ENCODE assay signal across 20 mouse cellular contexts in genomic region chr9:8157011-8157410, GRCm38 (mm10). TPM values are rescaled to one million over a fixed set of nuclear protein-coding genes. Genes with fewer than 3 reads are reported as not detected.
DNase-seq lines count a peak whose midpoint lies in the region; ATAC-seq lines count a peak whose summit lies in the region.
"Had no signal": no experiment of that assay in that cellular context is flagged by ENCODE, and none has a peak within 500 bp of the region (broad histone marks: within the 10 kb centered on the region; RNA-seq: fewer than 3 reads in every experiment).

No protein-coding gene starts in this region.

- no peaks in the 10 kb centered on the region for H3K36me3 ChIP-seq in embryonic facial prominence, embryonic 11.5 days (replicated peaks; ENCODE audit: control insufficient read depth, insufficient read depth, low read depth, low read length)
- no peaks in the 10 kb centered on the region for H3K36me3 ChIP-seq in embryonic facial prominence, embryonic 10.5 days (replicated peaks)
- H3K36me3 ChIP-seq in limb, embryonic 12.5 days: no peaks in the 10 kb centered on the region
- H3K36me3 ChIP-seq: heart, embryonic 12.5 days; hindbrain, embryonic 10.5 days; intestine, embryonic 15.5 days had no signal

- peak; percentile 2 for DNase-seq in embryonic facial prominence, embryonic 11.5 days (ENCODE audit: low spot score)
- no peak for DNase-seq in embryonic facial prominence, embryonic 10.5 days (ENCODE audit: low spot score)
- DNase-seq in adipocyte (ENCODE audit: low spot score): peak; percentile 11
- DNase-seq in natural killer cell, adult 2 months (ENCODE audit: low spot score in 2 of 2): no peak
- no peak for DNase-seq in B cell, adult 2 months
- no peak for DNase-seq in layer of hippocampus, adult 9-10 months (ENCODE audit: low spot score)
- DNase-seq: adrenal gland, adult 8-10 months; cerebellum, adult 11 months; cerebellum, adult 9-11 months; cerebellum, postnatal 36 days; forebrain, postnatal 0 days; gastrocnemius, postnatal 14 days; heart, adult 2 months had no signal

- H3K9ac ChIP-seq in embryonic facial prominence, embryonic 11.5 days (replicated peaks; ENCODE audit: low read length): no peak overlapping the region
- no peak overlapping the region for H3K9ac ChIP-seq in limb, embryonic 12.5 days (replicated peaks)
- H3K9ac ChIP-seq: forebrain, embryonic 13.5 days; forebrain, postnatal 0 days; heart, embryonic 12.5 days; hindbrain, embryonic 14.5 days; intestine, embryonic 15.5 days had no signal

- no peak for ATAC-seq in embryonic facial prominence, embryonic 11.5 days (replicated peaks; ENCODE audit: insufficient number of reproducible peaks, low FRiP score, low TSS enrichment, low read depth)
- peak; percentile 42; the same call in 1 of the 2 replicates for ATAC-seq in limb, embryonic 12.5 days (ENCODE audit: insufficient number of reproducible peaks, insufficient read depth, low FRiP score, low TSS enrichment, low read depth)
- ATAC-seq: forebrain, embryonic 13.5 days; forebrain, postnatal 0 days; intestine, embryonic 15.5 days had no signal

- no peak overlapping the region for H3K4me2 ChIP-seq in embryonic facial prominence, embryonic 11.5 days (ENCODE audit: low read depth, low read length)
- no peak overlapping the region for H3K4me2 ChIP-seq in limb, embryonic 12.5 days
- H3K4me2 ChIP-seq: forebrain, embryonic 13.5 days; heart, embryonic 12.5 days; hindbrain, embryonic 14.5 days; intestine, embryonic 15.5 days had no signal

- no peaks in the 10 kb centered on the region for H3K9me3 ChIP-seq in embryonic facial prominence, embryonic 11.5 days (replicated peaks; ENCODE audit: control insufficient read depth, low read length)
- H3K9me3 ChIP-seq in embryonic facial prominence, embryonic 10.5 days: no peaks in the 10 kb centered on the region
- H3K9me3 ChIP-seq in limb, embryonic 12.5 days: no peaks in the 10 kb centered on the region
- H3K9me3 ChIP-seq: forebrain, embryonic 13.5 days; heart, embryonic 12.5 days; hindbrain, embryonic 10.5 days; intestine, embryonic 15.5 days had no signal

- no peaks in the 10 kb centered on the region for H3K27me3 ChIP-seq in embryonic facial prominence, embryonic 11.5 days (ENCODE audit: control insufficient read depth, insufficient read depth, low read length)
- H3K27me3 ChIP-seq in embryonic facial prominence, embryonic 10.5 days (replicated peaks; ENCODE audit: low read depth, poor library complexity, severe bottlenecking): no peaks in the 10 kb centered on the region
- H3K27me3 ChIP-seq in limb, embryonic 12.5 days: no peaks in the 10 kb centered on the region
- H3K27me3 ChIP-seq: CH12.LX; forebrain, embryonic 13.5 days; heart, embryonic 12.5 days; intestine, embryonic 15.5 days had no signal

- no peaks in the 10 kb centered on the region for H3K4me1 ChIP-seq in embryonic facial prominence, embryonic 11.5 days (ENCODE audit: control insufficient read depth, insufficient read depth, low read length)
- H3K4me1 ChIP-seq in embryonic facial prominence, embryonic 10.5 days: no peaks in the 10 kb centered on the region
- H3K4me1 ChIP-seq in limb, embryonic 12.5 days (replicated peaks): 0 out of 2 replicates have a peak, but pooled peaks cover 3% of the 10 kb centered on the region
- H3K4me1 ChIP-seq: forebrain, embryonic 13.5 days; heart, embryonic 12.5 days; hindbrain, embryonic 10.5 days; intestine, embryonic 15.5 days had no signal

- no peak overlapping the region for H3K4me3 ChIP-seq in embryonic facial prominence, embryonic 11.5 days (ENCODE audit: low read depth, low read length)
- no peak overlapping the region for H3K4me3 ChIP-seq in embryonic facial prominence, embryonic 10.5 days
- no peak overlapping the region for H3K4me3 ChIP-seq in limb, embryonic 12.5 days (replicated peaks)
- H3K4me3 ChIP-seq: forebrain, embryonic 13.5 days; heart, adult 2 months; heart, embryonic 12.5 days; hindbrain, embryonic 10.5 days; intestine, embryonic 15.5 days had no signal

- WGBS in embryonic facial prominence, embryonic 11.5 days: 74% methylated on average over 2 of the region's 2 CpGs
- 84% methylated on average over 2 of the region's 2 CpGs for WGBS in embryonic facial prominence, embryonic 10.5 days
- WGBS in limb, embryonic 12.5 days: 49% methylated on average over 2 of the region's 2 CpGs

- H3K27ac ChIP-seq in embryonic facial prominence, embryonic 11.5 days (replicated peaks; ENCODE audit: low read depth, low read length): no peak overlapping the region
- H3K27ac ChIP-seq in embryonic facial prominence, embryonic 10.5 days (replicated peaks): no peak overlapping the region
- H3K27ac ChIP-seq in limb, embryonic 12.5 days: no peak overlapping the region
- H3K27ac ChIP-seq: forebrain, embryonic 13.5 days; heart, adult 2 months; hindbrain, embryonic 10.5 days; hindbrain, embryonic 14.5 days; intestine, embryonic 15.5 days had no signal

RNA-seq across cellular contexts. Expression of gene Cep126, which starts 22.9 kb away (rescaled TPM):
- 4.3 and 4.5 TPM in 2 replicates for polyA plus RNA-seq in embryonic facial prominence, embryonic 11.5 days (2014; fragmentation: Nextera tagmentation; extraction: Ambion mirVana)
- 2.3 and 3.0 TPM in 2 replicates for polyA plus RNA-seq in embryonic facial prominence, embryonic 10.5 days (2016; fragmentation: Nextera tagmentation; extraction: Ambion mirVana)
- 3.1 and 4.2 TPM in 2 replicates for polyA plus RNA-seq in limb, embryonic 12.5 days (2016; fragmentation: Nextera tagmentation; extraction: Ambion mirVana)

Comparison
In these comparisons a context has a peak if more than half of its experiments do, and no peak if none do; other contexts are left out.
1. DNase-seq: peak in embryonic facial prominence, embryonic 11.5 days (single experiment) and adipocyte (single experiment); none in embryonic facial prominence, embryonic 10.5 days (single experiment), natural killer cell, adult 2 months (0 of 2), B cell, adult 2 months (0 of 2) and layer of hippocampus, adult 9-10 months (single experiment).